ENCODE assay signal across 8 mouse cellular contexts in the genomic region with DNA sequence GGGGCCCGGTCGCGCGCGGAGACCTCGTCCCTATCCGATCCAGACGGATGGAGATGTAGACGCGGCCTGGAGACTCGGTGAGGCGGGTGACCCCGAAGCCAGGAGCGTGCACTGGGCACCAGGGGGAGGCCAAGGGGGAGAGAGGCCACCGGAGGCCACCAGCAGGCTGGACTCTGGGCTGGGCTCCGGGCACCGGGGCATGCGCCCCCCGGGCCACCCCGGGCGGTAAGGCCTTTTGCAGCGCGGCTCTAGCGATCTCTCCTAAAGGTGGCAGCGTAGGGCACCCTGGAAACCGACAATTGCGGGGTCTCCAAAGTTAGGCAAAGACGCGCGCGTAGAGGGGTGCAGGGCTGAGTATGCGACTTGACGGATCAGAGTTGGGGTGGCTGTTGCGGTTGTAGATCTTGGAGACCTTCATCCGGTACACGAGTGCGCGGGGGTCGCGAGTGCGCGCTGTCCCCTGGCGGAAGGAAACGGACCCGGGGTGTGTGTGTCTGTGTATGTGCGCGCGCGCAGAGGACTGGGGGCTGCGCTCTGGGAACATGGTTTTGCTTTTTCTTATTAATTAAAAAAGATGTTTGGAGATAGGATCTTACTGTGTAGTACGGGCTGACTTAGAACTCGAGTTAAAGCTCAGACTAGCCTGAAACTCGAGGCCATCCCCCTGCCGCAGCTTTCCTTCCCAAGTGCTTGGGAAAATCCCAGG. TPM values are rescaled to one million over a fixed set of nuclear protein-coding genes. Genes with fewer than 3 reads are reported as not detected.
DNase-seq lines count a peak whose midpoint lies in the region; ATAC-seq and TF ChIP-seq lines count a peak whose summit lies in the region.

No protein-coding gene starts in this region.

- peak; percentile 41 for ATAC-seq in kidney, embryonic 15.5 days (replicated peaks; ENCODE audit: low FRiP score)
- ATAC-seq in neural tube, embryonic 13.5 days (ENCODE audit: low read depth) = peak; percentile 44

- no peaks in the 10 kb centered on the region for H3K9me3 ChIP-seq in heart, embryonic 10.5 days
- H3K9me3 ChIP-seq in kidney, embryonic 15.5 days (replicated peaks) = no peaks in the 10 kb centered on the region
- H3K9me3 ChIP-seq in neural tube, embryonic 13.5 days = no peaks in the 10 kb centered on the region

- no peaks in the 10 kb centered on the region for H3K36me3 ChIP-seq in testis, adult 2 months (ENCODE audit: control insufficient read depth, insufficient read depth, low read length)
- H3K36me3 ChIP-seq in heart, embryonic 10.5 days = peaks cover 23% of the 10 kb centered on the region
- peaks cover 22% of the 10 kb centered on the region for H3K36me3 ChIP-seq in kidney, embryonic 15.5 days
- peaks cover 19% of the 10 kb centered on the region for H3K36me3 ChIP-seq in neural tube, embryonic 13.5 days

- H3K4me1 ChIP-seq in testis, adult 2 months (ENCODE audit: control insufficient read depth, insufficient read depth, low read length) = peaks cover 30% of the 10 kb centered on the region
- peaks cover 58% of the 10 kb centered on the region for H3K4me1 ChIP-seq in heart, embryonic 10.5 days
- peaks cover 66% of the 10 kb centered on the region for H3K4me1 ChIP-seq in kidney, embryonic 15.5 days
- H3K4me1 ChIP-seq in neural tube, embryonic 13.5 days (replicated peaks) = peaks cover 50% of the 10 kb centered on the region

- H3K4me3 ChIP-seq in testis, adult 2 months (ENCODE audit: control insufficient read depth, low read depth, low read length) = peak overlapping the region; percentile 78
- peak overlapping the region; percentile 99 for H3K4me3 ChIP-seq in heart, embryonic 10.5 days
- peak overlapping the region; percentile 100 for H3K4me3 ChIP-seq in kidney, embryonic 15.5 days (replicated peaks)
- H3K4me3 ChIP-seq in neural tube, embryonic 13.5 days = peak overlapping the region; percentile 96

- H3K4me2 ChIP-seq in kidney, embryonic 15.5 days = peak overlapping the region; percentile 90
- peak overlapping the region; percentile 76 for H3K4me2 ChIP-seq in neural tube, embryonic 13.5 days

- H3K27ac ChIP-seq in testis, adult 2 months (ENCODE audit: control insufficient read depth, insufficient read depth, low read depth, low read length) = peak overlapping the region; percentile 55; the same call in 1 of the 2 replicates
- peak overlapping the region; percentile 99 for H3K27ac ChIP-seq in heart, embryonic 10.5 days
- peak overlapping the region; percentile 98 for H3K27ac ChIP-seq in kidney, embryonic 15.5 days
- H3K27ac ChIP-seq in neural tube, embryonic 13.5 days (replicated peaks) = peak overlapping the region; percentile 96

- DNase-seq in testis, postnatal 14 days (ENCODE audit: low spot score) = no peak
- DNase-seq in cerebellum, postnatal 10 days = peak; percentile 78
- peak; percentile 86 for DNase-seq in heart, embryonic 10.5 days (ENCODE audit: low spot score)
- peak; percentile 46 to 53 for DNase-seq in lung, adult 18-20 months
- peak; percentile 84 to 89 for DNase-seq in thymus, postnatal 36 days

- no peak for TF ChIP-seq POLR2A in testis, adult 2 months (IDR thresholded peaks at IDR 0.05; ENCODE audit: control insufficient read depth, low read depth, low read length)

- 0% methylated on average over 54 of the region's 54 CpGs for WGBS in heart, embryonic 10.5 days
- under 1% methylated on average over 54 of the region's 54 CpGs for WGBS in kidney, embryonic 15.5 days
- WGBS in neural tube, embryonic 13.5 days = 1% methylated on average over 53 of the region's 54 CpGs

- TF ChIP-seq CTCF in testis, adult 2 months (IDR thresholded peaks at IDR 0.05; ENCODE audit: control insufficient read depth, insufficient read depth, insufficient replicate concordance, low read depth, low read length) = no peak

- H3K27me3 ChIP-seq in testis, adult 2 months (ENCODE audit: control insufficient read depth, insufficient read depth, low read length) = no peaks in the 10 kb centered on the region
- H3K27me3 ChIP-seq in heart, embryonic 10.5 days (ENCODE audit: insufficient read depth, poor library complexity, severe bottlenecking) = peaks cover 18% of the 10 kb centered on the region
- H3K27me3 ChIP-seq in kidney, embryonic 15.5 days = peaks cover 12% of the 10 kb centered on the region
- H3K27me3 ChIP-seq in neural tube, embryonic 13.5 days = peaks cover 19% of the 10 kb centered on the region

- H3K9ac ChIP-seq in kidney, embryonic 15.5 days = peak overlapping the region; percentile 92
- H3K9ac ChIP-seq in neural tube, embryonic 13.5 days = peak overlapping the region; percentile 94

RNA-seq across cellular contexts. Expression of a gene that starts 0.6 kb away (rescaled TPM):
- 59.5 and 65.0 TPM in 2 replicates for polyA plus RNA-seq in testis, adult 2 months (2012; rRNA removed)
- polyA plus RNA-seq in heart, embryonic 10.5 days (2016; fragmentation: Nextera tagmentation; extraction: Ambion mirVana) = 12.5 and 16.4 TPM in 2 replicates
- 7.3 and 7.4 TPM in 2 replicates for polyA plus RNA-seq in kidney, embryonic 15.5 days (2015; fragmentation: Nextera tagmentation; extraction: Ambion mirVana)
- polyA plus RNA-seq in neural tube, embryonic 13.5 days (2015; fragmentation: Nextera tagmentation; extraction: Ambion mirVana) = 3.4 and 5.4 TPM in 2 replicates

RNA-seq across cellular contexts. Expression of a gene that starts 6.5 kb away (rescaled TPM):
- polyA plus RNA-seq in testis, adult 2 months (2012; rRNA removed) = 15.0 and 15.2 TPM in 2 replicates
- polyA plus RNA-seq in heart, embryonic 10.5 days (2016; fragmentation: Nextera tagmentation; extraction: Ambion mirVana) = 88.7 and 96.0 TPM in 2 replicates
- polyA plus RNA-seq in kidney, embryonic 15.5 days (2015; fragmentation: Nextera tagmentation; extraction: Ambion mirVana) = 142 and 155 TPM in 2 replicates
- 237 and 249 TPM in 2 replicates for polyA plus RNA-seq in neural tube, embryonic 13.5 days (2015; fragmentation: Nextera tagmentation; extraction: Ambion mirVana)

RNA-seq across cellular contexts. Expression of a gene that starts 10.7 kb away (rescaled TPM):
- 0.75 and 0.99 TPM in 2 replicates for polyA plus RNA-seq in testis, adult 2 months (2012; rRNA removed)
- polyA plus RNA-seq in heart, embryonic 10.5 days (2016; fragmentation: Nextera tagmentation; extraction: Ambion mirVana) = 0.31 and 0.33 TPM in 2 replicates
- polyA plus RNA-seq in kidney, embryonic 15.5 days (2015; fragmentation: Nextera tagmentation; extraction: Ambion mirVana) = 0.71 and 1.2 TPM in 2 replicates
- 2.1 and 2.4 TPM in 2 replicates for polyA plus RNA-seq in neural tube, embryonic 13.5 days (2015; fragmentation: Nextera tagmentation; extraction: Ambion mirVana)

RNA-seq across cellular contexts. Expression of a gene that starts 16.8 kb away (rescaled TPM):
- not detected in 2 replicates for polyA plus RNA-seq in testis, adult 2 months (2012; rRNA removed)
- polyA plus RNA-seq in heart, embryonic 10.5 days (2016; fragmentation: Nextera tagmentation; extraction: Ambion mirVana) = 1.4 and 4.0 TPM in 2 replicates
- polyA plus RNA-seq in kidney, embryonic 15.5 days (2015; fragmentation: Nextera tagmentation; extraction: Ambion mirVana) = 0.96 and 14.1 TPM in 2 replicates
- 40.5 and 48.8 TPM in 2 replicates for polyA plus RNA-seq in neural tube, embryonic 13.5 days (2015; fragmentation: Nextera tagmentation; extraction: Ambion mirVana)

RNA-seq across cellular contexts. Expression of a gene that starts 18.8 kb away (rescaled TPM):
- polyA plus RNA-seq in testis, adult 2 months (2012; rRNA removed) = 163 and 181 TPM in 2 replicates
- 51.9 and 54.4 TPM in 2 replicates for polyA plus RNA-seq in heart, embryonic 10.5 days (2016; fragmentation: Nextera tagmentation; extraction: Ambion mirVana)
- 59.6 and 70.7 TPM in 2 replicates for polyA plus RNA-seq in kidney, embryonic 15.5 days (2015; fragmentation: Nextera tagmentation; extraction: Ambion mirVana)
- polyA plus RNA-seq in neural tube, embryonic 13.5 days (2015; fragmentation: Nextera tagmentation; extraction: Ambion mirVana) = 47.4 and 49.0 TPM in 2 replicates
